Mouse (Mus musculus): Measurements from ENCODE around the gene Clec4a2. TPM values are rescaled to one million over a fixed set of nuclear protein-coding genes. Genes with fewer than 3 reads are reported as not detected.
"Not testable (repeated sequence)": the region's sequence is repeated elsewhere in the genome, so short reads cannot be mapped to it uniquely, and the experiment has no call there.

Gene Clec4a2
- total and polyA plus RNA-seq, 2 experiments from 2014 or later, result 0.38 to 2.6 TPM

DNA sequence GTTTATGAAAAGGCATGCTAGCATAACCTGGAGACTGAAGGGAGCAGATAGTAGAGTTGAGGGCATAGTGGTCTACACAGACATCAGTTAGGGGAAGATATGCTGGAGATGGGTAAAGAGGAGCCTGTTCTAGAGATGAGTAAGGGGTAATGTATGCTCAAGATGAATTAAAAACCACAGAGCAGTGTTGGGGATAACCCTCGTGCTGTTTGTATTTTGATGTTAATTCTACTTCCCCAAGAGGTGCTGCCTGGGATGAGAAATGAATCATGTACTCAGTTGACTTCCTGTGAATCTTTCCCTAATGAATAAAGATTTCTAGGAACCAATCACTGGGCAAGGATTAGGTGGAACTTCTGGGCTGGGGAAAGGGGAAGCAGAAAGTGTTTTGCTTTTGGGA is 63.9 kb downstream of the Clec4a2 start:
- WGBS, result 24% methylated on average over 1 of the region's 1 CpGs
- H3K9ac ChIP-seq (replicated peaks; ENCODE audit: low read depth, low read length), result no peak overlapping the region
- peaks cover 9% of the 10 kb centered on the region; the same call in 1 of the 2 replicates for H3K9me3 ChIP-seq (replicated peaks; ENCODE audit: control insufficient read depth, low read length)
- H3K4me1 ChIP-seq (ENCODE audit: control insufficient read depth, insufficient read depth), result no peaks in the 10 kb centered on the region
- H3K36me3 ChIP-seq (replicated peaks; ENCODE audit: control insufficient read depth, insufficient read depth, low read length), result no peaks in the 10 kb centered on the region
- ATAC-seq (ENCODE audit: insufficient read depth, low read depth) (no peak), DNase-seq (ENCODE audit: low spot score) (no peak)
- H3K4me3 ChIP-seq (ENCODE audit: low read depth, low read length), result no peak overlapping the region
- no peak overlapping the region for H3K4me2 ChIP-seq (ENCODE audit: low read depth, low read length)
- no peak for TF ChIP-seq EP300 (IDR thresholded peaks at IDR 0.05; ENCODE audit: low read depth)
- no peak for TF ChIP-seq CTCF (IDR thresholded peaks at IDR 0.05; ENCODE audit: low read depth)
- H3K27ac ChIP-seq (ENCODE audit: low read depth), result no peak overlapping the region
- no peaks in the 10 kb centered on the region for H3K27me3 ChIP-seq (ENCODE audit: control insufficient read depth, insufficient read depth, low read length)

DNA sequence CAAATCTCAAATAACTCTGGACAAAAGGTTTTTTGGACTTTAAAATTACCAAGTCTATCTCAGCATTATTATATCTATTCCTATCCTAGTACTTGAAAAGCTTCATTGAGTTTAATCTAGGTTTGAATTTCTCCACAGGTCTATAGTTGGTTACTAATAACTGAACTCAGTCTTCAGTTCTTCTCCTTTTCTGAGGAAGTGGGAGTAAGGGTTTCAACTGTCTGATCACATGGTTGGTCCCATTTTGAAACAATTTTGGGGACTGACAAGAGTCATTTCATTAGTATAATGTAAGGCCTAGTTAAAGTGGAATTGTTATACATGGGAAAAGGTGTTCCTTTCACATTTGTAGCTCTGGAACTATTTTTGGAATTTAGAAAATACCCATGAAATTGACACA is 64.8 kb downstream of the Clec4a2 start:
- Histone ChIP-seq H3K36me3 (replicated peaks; ENCODE audit: control insufficient read depth, insufficient read depth, low read length) (no peaks in the 10 kb centered on the region), H3K4me3 (ENCODE audit: low read depth, low read length) (no peak overlapping the region), H3K4me2 (ENCODE audit: low read depth, low read length) (no peak overlapping the region), H3K27me3 (ENCODE audit: control insufficient read depth, insufficient read depth, low read length) (no peaks in the 10 kb centered on the region), H3K9ac (replicated peaks; ENCODE audit: low read depth, low read length) (no peak overlapping the region), H3K4me1 (ENCODE audit: control insufficient read depth, insufficient read depth) (no peaks in the 10 kb centered on the region), H3K9me3 (replicated peaks; ENCODE audit: control insufficient read depth, low read length) (peaks cover 9% of the 10 kb centered on the region; the same call in 1 of the 2 replicates), H3K27ac (ENCODE audit: low read depth) (no peak overlapping the region)
- TF ChIP-seq CTCF (IDR thresholded peaks at IDR 0.05; ENCODE audit: low read depth) (no peak), EP300 (IDR thresholded peaks at IDR 0.05; ENCODE audit: low read depth) (no peak)
- ATAC-seq (ENCODE audit: insufficient read depth, low read depth), result no peak
- no peak for DNase-seq (ENCODE audit: low spot score)

DNA sequence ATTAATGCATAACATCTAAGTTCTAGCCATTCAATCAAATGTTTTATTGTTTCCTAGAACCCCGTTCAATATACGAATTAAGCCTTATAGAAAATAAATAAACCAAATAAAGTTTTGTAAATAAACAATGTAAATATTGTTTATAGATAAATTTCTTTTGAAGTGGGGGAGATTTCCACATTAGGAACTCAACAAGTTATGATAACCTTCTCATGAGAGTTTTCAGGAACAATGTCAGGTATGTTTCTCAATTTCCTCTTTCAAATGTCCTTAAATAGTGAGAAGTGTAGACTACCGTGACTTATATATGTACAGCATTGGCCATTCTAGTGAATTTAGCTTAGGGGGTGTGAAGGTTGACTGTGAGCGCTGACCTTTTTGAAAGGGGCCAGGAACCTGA is 66.4 kb downstream of the Clec4a2 start, which contains the start of gene Clec4b2:
Gene Clec4b2, plus strand, starts transcription at position 301 of the 400 bp plus-strand sequence.
- Histone ChIP-seq H3K36me3 (replicated peaks; ENCODE audit: control insufficient read depth, insufficient read depth, low read length) (no peaks in the 10 kb centered on the region), H3K27me3 (ENCODE audit: control insufficient read depth, insufficient read depth, low read length) (no peaks in the 10 kb centered on the region), H3K4me1 (ENCODE audit: control insufficient read depth, insufficient read depth) (no peaks in the 10 kb centered on the region), H3K4me3 (ENCODE audit: low read depth, low read length) (no peak within 1 kb of the TSS), H3K9me3 (replicated peaks; ENCODE audit: control insufficient read depth, low read length) (peaks cover 9% of the 10 kb centered on the region; the same call in 1 of the 2 replicates), H3K9ac (replicated peaks; ENCODE audit: low read depth, low read length) (no peak within 1 kb of the TSS), H3K4me2 (ENCODE audit: low read depth, low read length) (no peak within 1 kb of the TSS), H3K27ac (ENCODE audit: low read depth) (no peak within 1 kb of the TSS)
- ATAC-seq (ENCODE audit: insufficient read depth, low read depth) (no peak), DNase-seq (ENCODE audit: low spot score) (no peak)
- no peak for TF ChIP-seq EP300 (IDR thresholded peaks at IDR 0.05; ENCODE audit: low read depth)
- TF ChIP-seq CTCF (IDR thresholded peaks at IDR 0.05; ENCODE audit: low read depth), result no peak
- 71% methylated on average over 4 of the region's 4 CpGs for WGBS

DNA sequence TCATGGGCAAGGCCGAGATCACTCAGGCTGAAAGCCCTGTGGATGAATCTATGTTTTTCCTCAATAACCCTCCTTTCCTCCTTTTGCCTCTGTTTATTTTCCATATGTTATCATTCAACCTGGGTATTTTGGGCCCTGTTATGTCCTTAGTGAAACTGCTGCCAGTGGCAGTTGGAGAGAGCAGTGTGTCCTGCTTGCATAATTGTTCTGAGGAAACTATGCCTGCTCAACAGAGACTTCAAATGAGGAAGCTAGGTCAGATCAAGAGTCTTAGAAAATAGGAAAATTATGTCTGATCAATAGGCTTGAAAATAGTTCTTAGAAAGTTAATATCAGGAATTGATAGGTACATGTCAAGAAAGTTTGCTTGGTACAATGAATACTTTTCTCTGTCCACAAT is 69.3 kb downstream of the Clec4a2 start:
- no peak for DNase-seq (ENCODE audit: low spot score)
- H3K4me2 ChIP-seq (ENCODE audit: low read depth, low read length), result no peak overlapping the region
- no peak overlapping the region for H3K27ac ChIP-seq (ENCODE audit: low read depth)
- no peak overlapping the region for H3K4me3 ChIP-seq (ENCODE audit: low read depth, low read length)
- WGBS, result 60% methylated on average over 1 of the region's 1 CpGs
- no peaks in the 10 kb centered on the region for H3K27me3 ChIP-seq (ENCODE audit: control insufficient read depth, insufficient read depth, low read length)
- no peak overlapping the region for H3K9ac ChIP-seq (replicated peaks; ENCODE audit: low read depth, low read length)
- ATAC-seq (ENCODE audit: insufficient read depth, low read depth), result no peak
- H3K36me3 ChIP-seq (replicated peaks; ENCODE audit: control insufficient read depth, insufficient read depth, low read length), result no peaks in the 10 kb centered on the region
- TF ChIP-seq EP300 (IDR thresholded peaks at IDR 0.05; ENCODE audit: low read depth) (no peak), CTCF (IDR thresholded peaks at IDR 0.05; ENCODE audit: low read depth) (no peak)
- no peaks in the 10 kb centered on the region for H3K4me1 ChIP-seq (ENCODE audit: control insufficient read depth, insufficient read depth)
- H3K9me3 ChIP-seq (replicated peaks; ENCODE audit: control insufficient read depth, low read length), result peaks cover 3% of the 10 kb centered on the region; the same call in 1 of the 2 replicates

DNA sequence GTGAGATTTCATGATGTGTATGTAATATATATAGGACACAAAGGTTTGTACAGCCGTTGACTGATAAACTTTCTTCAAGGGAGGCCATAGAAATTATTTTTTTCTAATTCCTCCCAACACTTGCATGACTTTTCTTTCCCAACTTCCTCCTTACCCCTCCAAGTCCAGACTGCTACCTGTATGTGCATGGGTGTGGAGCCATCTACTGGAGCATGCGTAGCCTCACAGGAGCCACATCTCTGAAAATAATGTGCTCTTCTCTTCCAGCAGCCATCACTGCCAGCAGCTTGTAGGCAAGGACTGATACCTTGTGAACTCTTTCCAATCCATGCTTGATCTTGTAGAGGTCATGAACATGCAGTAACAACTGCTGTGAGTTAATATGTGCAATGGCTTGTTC is 78.6 kb downstream of the Clec4a2 start:
- not testable (repeated sequence) for H3K9ac ChIP-seq (replicated peaks; ENCODE audit: low read depth, low read length); H3K27ac ChIP-seq (ENCODE audit: low read depth); H3K4me1 ChIP-seq (ENCODE audit: control insufficient read depth, insufficient read depth); H3K9me3 ChIP-seq (replicated peaks; ENCODE audit: control insufficient read depth, low read length); H3K36me3 ChIP-seq (replicated peaks; ENCODE audit: control insufficient read depth, insufficient read depth, low read length); H3K27me3 ChIP-seq (ENCODE audit: control insufficient read depth, insufficient read depth, low read length); DNase-seq (ENCODE audit: low spot score); H3K4me3 ChIP-seq (ENCODE audit: low read depth, low read length); H3K4me2 ChIP-seq (ENCODE audit: low read depth, low read length); ATAC-seq (ENCODE audit: insufficient read depth, low read depth)
- WGBS, result 60% methylated on average over 2 of the region's 2 CpGs

Other genes with a start within 250 kb of the Clec4a2 start
- gene Necap1, start 232.0 kb upstream of the Clec4a2 start, total RNA-seq (2014; rRNA removed; ENCODE audit: low replicate concordance), result 37.7 and 40.3 TPM in 2 replicates
- 35.9 and 37.0 TPM in 2 replicates for gene Necap1, start 232.0 kb upstream of the Clec4a2 start, polyA plus RNA-seq (2015; fragmentation: Nextera tagmentation; extraction: Ambion mirVana)
- gene Clec4a1, start 184.6 kb upstream of the Clec4a2 start, total RNA-seq (2014; rRNA removed; ENCODE audit: low replicate concordance), result 0.54 TPM in 1 of 2 replicates, not detected in the other
- gene Clec4a1, start 184.6 kb upstream of the Clec4a2 start, polyA plus RNA-seq (2015; fragmentation: Nextera tagmentation; extraction: Ambion mirVana), result 1.8 and 2.0 TPM in 2 replicates
- 1.3 and 2.7 TPM in 2 replicates for gene Clec4a3, start 153.9 kb upstream of the Clec4a2 start, total RNA-seq (2014; rRNA removed; ENCODE audit: low replicate concordance)
- gene Clec4a3, start 153.9 kb upstream of the Clec4a2 start, polyA plus RNA-seq (2015; fragmentation: Nextera tagmentation; extraction: Ambion mirVana), result 2.5 and 3.4 TPM in 2 replicates
- not detected in 2 replicates for gene Clec4a4, start 116.1 kb upstream of the Clec4a2 start, total RNA-seq (2014; rRNA removed; ENCODE audit: low replicate concordance)
- gene Clec4a4, start 116.1 kb upstream of the Clec4a2 start, polyA plus RNA-seq (2015; fragmentation: Nextera tagmentation; extraction: Ambion mirVana), result not detected in 2 replicates
- gene Clec4b1, start 56.5 kb upstream of the Clec4a2 start, total RNA-seq (2014; rRNA removed; ENCODE audit: low replicate concordance), result not detected in 2 replicates
- gene Clec4b1, start 56.5 kb upstream of the Clec4a2 start, polyA plus RNA-seq (2015; fragmentation: Nextera tagmentation; extraction: Ambion mirVana), result not detected in 2 replicates
- not detected in 2 replicates for gene Clec4b2, start 66.5 kb downstream of the Clec4a2 start, total RNA-seq (2014; rRNA removed; ENCODE audit: low replicate concordance)
- not detected in 2 replicates for gene Clec4b2, start 66.5 kb downstream of the Clec4a2 start, polyA plus RNA-seq (2015; fragmentation: Nextera tagmentation; extraction: Ambion mirVana)
- 4.8 TPM in 1 of 2 replicates, not detected in the other for gene Clec4n, start 123.4 kb downstream of the Clec4a2 start, total RNA-seq (2014; rRNA removed; ENCODE audit: low replicate concordance)
- 3.4 and 3.5 TPM in 2 replicates for gene Clec4n, start 123.4 kb downstream of the Clec4a2 start, polyA plus RNA-seq (2015; fragmentation: Nextera tagmentation; extraction: Ambion mirVana)
- gene Clec4d, start 155.7 kb downstream of the Clec4a2 start, total RNA-seq (2014; rRNA removed; ENCODE audit: low replicate concordance), result 0.46 TPM in 1 of 2 replicates, not detected in the other
- 0.19 and 0.32 TPM in 2 replicates for gene Clec4d, start 155.7 kb downstream of the Clec4a2 start, polyA plus RNA-seq (2015; fragmentation: Nextera tagmentation; extraction: Ambion mirVana)
- 0.08 and 0.15 TPM in 2 replicates for gene Clec4e, start 183.4 kb downstream of the Clec4a2 start, total RNA-seq (2014; rRNA removed; ENCODE audit: low replicate concordance)
- gene Clec4e, start 183.4 kb downstream of the Clec4a2 start, polyA plus RNA-seq (2015; fragmentation: Nextera tagmentation; extraction: Ambion mirVana), result 0.04 and 0.29 TPM in 2 replicates
- gene Vmn2r19, start 201.9 kb downstream of the Clec4a2 start, total RNA-seq (2014; rRNA removed; ENCODE audit: low replicate concordance), result not detected in 2 replicates
- not detected in 2 replicates for gene Vmn2r19, start 201.9 kb downstream of the Clec4a2 start, polyA plus RNA-seq (2015; fragmentation: Nextera tagmentation; extraction: Ambion mirVana)